Mouse (Mus musculus) midbrain, embryonic 16.5 days (tissue): ENCODE data around the gene Sfr1. TPM values are rescaled to one million over a fixed set of nuclear protein-coding genes. Genes with fewer than 3 reads are reported as not detected.

Source experiments
- ATAC-seq: fragments of 200-750 bp; cut with Nextera tagmentation; 2 replicates; pipeline ENCODE4 v1.8.0; 2017; ENCODE audit warnings: moderate TSS enrichment
- H3K27ac ChIP-seq: fragments of 300-500 bp; sonication (generic); 2 replicates; pipeline ENCODE4 v1.5.1; 2014; ENCODE audit warnings: mild to moderate bottlenecking, low read length, mixed read lengths
- H3K27me3 ChIP-seq: fragments of 300-500 bp; sonication (generic); 2 replicates; pipeline ENCODE4 v1.6.1; 2014; ENCODE audit warnings: low read depth, low read length, mixed read lengths; ENCODE audit not compliant: control insufficient read depth, insufficient read depth
- H3K36me3 ChIP-seq: fragments of 300-500 bp; sonication (generic); 2 replicates; pipeline ENCODE4 v1.6.1; 2014; ENCODE audit warnings: mild to moderate bottlenecking, low read length, moderate library complexity, mixed read lengths; ENCODE audit not compliant: control insufficient read depth, insufficient read depth
- H3K4me1 ChIP-seq: fragments of 300-500 bp; sonication (generic); 2 replicates; pipeline ENCODE4 v1.6.1; 2014; ENCODE audit warnings: mild to moderate bottlenecking, low read length, mixed read lengths; ENCODE audit not compliant: control insufficient read depth, insufficient read depth
- H3K4me2 ChIP-seq: fragments of 300-500 bp; sonication (generic); 2 replicates; pipeline ENCODE4 v1.6.1; 2014; ENCODE audit warnings: mild to moderate bottlenecking, low read length, mixed read lengths
- H3K4me3 ChIP-seq: fragments of 300-500 bp; sonication (generic); 2 replicates; pipeline ENCODE4 v1.5.1; 2014; ENCODE audit warnings: low read depth, mild to moderate bottlenecking, low read length, moderate library complexity, mixed read lengths
- H3K9ac ChIP-seq: fragments of 300-500 bp; sonication (generic); 2 replicates; pipeline ENCODE4 v1.6.1; 2014; ENCODE audit warnings: low read depth, low read length, mixed read lengths
- H3K9me3 ChIP-seq: fragments of 300-500 bp; sonication (generic); replicated peaks from 2 replicates; pipeline ENCODE4 v1.6.1; 2014; ENCODE audit warnings: mild to moderate bottlenecking, low read length, mixed read lengths; ENCODE audit not compliant: control insufficient read depth, poor library complexity, severe bottlenecking
- WGBS: fragments of 180-500 bp; shearing (Covaris S2); extraction: QIAGEN DNeasy Blood & Tissue Kit; methylation state at CpG from one replicate; pipeline ENCODE4 v1.1.7; 2014; 5-methylcytosine and 5-hydroxymethylcytosine counted together
- polyA plus RNA-seq: library from polyadenylated mRNA; unstranded; fragments of >200 nt; fragmentation: Nextera tagmentation; extraction: Ambion mirVana; gene quantifications from 2 replicates; pipeline ENCODE4 v1.2.1, GENCODE M21; 2015

The Sfr1 gene
- polyA plus RNA-seq = 156 and 157 TPM in 2 replicates

DNA sequence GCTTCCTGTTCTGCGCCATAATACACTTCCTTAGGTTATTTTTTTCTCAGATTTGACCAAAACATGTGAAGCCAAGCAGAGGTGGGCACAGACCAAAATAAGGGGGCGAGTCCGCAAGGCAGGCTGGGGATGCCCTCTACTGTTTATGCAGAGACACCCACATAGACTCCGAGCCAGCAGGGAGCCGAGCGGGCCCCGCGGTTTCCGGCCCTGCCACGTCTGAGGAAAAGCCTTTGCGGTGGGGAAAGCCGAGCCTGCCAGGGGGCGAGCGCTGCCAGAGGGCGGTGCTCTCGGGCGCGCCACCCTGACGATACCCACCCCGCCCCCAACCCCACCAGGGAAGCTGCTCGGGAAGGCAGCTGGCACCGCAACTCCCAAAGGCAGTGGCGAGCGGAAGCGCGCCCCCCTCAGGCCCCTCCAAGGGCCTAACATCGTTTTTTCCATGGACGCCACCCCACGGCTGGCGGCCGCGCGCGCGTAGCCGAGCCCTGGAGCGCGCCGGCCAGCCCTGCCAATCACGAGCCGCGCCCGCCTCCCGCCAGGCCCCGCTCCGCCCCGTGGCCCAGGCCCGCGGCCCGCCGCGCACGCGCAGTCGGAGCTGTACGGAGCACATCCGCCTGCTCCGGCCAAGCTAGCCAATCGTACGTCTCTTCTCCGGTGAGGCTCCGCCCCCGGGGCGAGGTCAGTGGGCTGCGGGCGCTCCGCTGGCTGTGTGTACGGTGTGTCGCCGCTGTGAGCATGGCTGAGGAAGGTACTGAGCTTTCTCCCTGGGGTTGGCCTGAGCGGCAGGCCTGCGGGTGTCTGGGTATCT, at the start of gene Sfr1:
Gene Sfr1 (plus strand): TSS at position 612 of the 811 bp plus-strand sequence.
- peak; percentile 98 for ATAC-seq
- 0% methylated on average over 69 of the region's 72 CpGs for WGBS
- H3K4me3 ChIP-seq = peak within 1 kb of the TSS; percentile 83
- H3K9me3 ChIP-seq = no peaks in the 10 kb centered on the region
- peaks cover 23% of the 10 kb centered on the region for H3K36me3 ChIP-seq
- H3K27me3 ChIP-seq = no peaks in the 10 kb centered on the region
- H3K27ac ChIP-seq = peak within 1 kb of the TSS; percentile 96
- H3K9ac ChIP-seq = peak within 1 kb of the TSS; percentile 78
- H3K4me1 ChIP-seq = peaks cover 9% of the 10 kb centered on the region; the same call in 1 of the 2 replicates
- H3K4me2 ChIP-seq = peak within 1 kb of the TSS; percentile 72

DNA sequence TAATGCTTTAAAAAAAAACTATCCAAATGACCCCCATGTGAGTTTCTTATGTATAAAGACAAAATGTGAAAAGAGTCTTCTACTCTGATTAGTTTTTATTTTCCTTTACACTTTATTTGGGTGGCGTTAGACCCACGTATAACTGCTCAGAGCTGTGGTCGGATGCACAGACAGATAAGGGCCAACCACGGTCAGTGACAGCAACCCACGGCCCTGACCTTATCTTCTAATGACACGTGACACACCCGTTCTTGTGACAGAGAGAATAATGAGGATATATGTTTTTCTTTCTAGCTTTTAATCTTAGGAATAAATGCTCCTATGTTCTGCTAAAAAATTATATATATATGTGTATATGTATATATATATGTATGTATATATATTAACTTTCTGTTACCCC, 41.9 kb upstream of the Sfr1 start:
- no peaks in the 10 kb centered on the region for H3K9me3 ChIP-seq
- ATAC-seq = no peak
- 95% methylated on average over 7 of the region's 7 CpGs for WGBS
- no peaks in the 10 kb centered on the region for H3K4me1 ChIP-seq
- H3K27me3 ChIP-seq = no peaks in the 10 kb centered on the region
- no peak overlapping the region for H3K9ac ChIP-seq
- H3K36me3 ChIP-seq = no peaks in the 10 kb centered on the region
- H3K4me2 ChIP-seq = no peak overlapping the region
- H3K27ac ChIP-seq = no peak overlapping the region
- no peak overlapping the region for H3K4me3 ChIP-seq

DNA sequence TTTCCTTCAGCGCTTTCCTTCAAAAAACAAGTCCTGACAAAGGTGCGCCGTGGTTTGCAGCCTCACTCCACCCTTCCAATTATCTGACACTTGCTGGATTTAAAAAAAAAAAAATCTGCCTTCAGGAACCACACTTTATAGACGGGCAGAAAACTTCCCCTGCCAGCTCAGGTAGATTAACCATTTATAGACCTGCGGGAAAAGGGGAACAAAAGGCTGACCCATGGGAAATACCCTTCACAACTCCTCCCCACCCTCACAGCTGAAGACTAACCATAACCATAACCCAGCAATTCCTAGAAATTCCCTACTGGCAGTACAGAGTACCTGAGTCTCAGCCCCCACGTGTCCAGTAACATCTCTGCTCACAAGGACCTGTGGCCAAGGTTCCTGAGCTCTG, 39.5 kb upstream of the Sfr1 start, which contains the start of gene Col17a1:
Gene Col17a1 (minus strand): TSS at position 101 of the 400 bp plus-strand sequence.
- Histone ChIP-seq H3K9ac (no peak within 1 kb of the TSS), H3K9me3 (no peaks in the 10 kb centered on the region), H3K27me3 (no peaks in the 10 kb centered on the region), H3K4me1 (no peaks in the 10 kb centered on the region), H3K4me3 (no peak within 1 kb of the TSS), H3K27ac (no peak within 1 kb of the TSS), H3K36me3 (no peaks in the 10 kb centered on the region), H3K4me2 (no peak within 1 kb of the TSS)
- 78% methylated on average over 6 of the region's 6 CpGs for WGBS
- ATAC-seq = no peak

DNA sequence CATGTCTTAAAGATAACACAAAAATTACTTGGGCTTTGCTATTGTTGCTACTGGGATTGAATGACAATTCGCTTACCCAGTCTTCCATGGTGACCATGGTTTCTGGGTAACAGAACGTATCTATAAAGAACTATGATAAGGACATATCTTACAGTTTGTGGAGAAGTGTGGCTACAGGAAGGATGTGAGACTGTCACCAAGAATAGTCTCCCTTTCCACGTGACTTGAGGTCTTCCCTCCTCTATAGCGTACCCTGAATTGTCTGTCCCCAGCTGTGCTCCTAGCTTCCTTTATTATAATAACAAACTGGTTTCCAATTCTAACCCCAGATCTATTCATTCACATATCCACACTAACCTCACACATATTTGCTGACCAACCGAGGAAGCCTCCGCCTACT, 35.8 kb upstream of the Sfr1 start:
- ATAC-seq = no peak
- Histone ChIP-seq H3K4me2 (no peak overlapping the region), H3K4me3 (no peak overlapping the region), H3K36me3 (no peaks in the 10 kb centered on the region), H3K27me3 (no peaks in the 10 kb centered on the region), H3K27ac (no peak overlapping the region), H3K9ac (no peak overlapping the region), H3K9me3 (no peaks in the 10 kb centered on the region), H3K4me1 (no peaks in the 10 kb centered on the region)
- 93% methylated on average over 6 of the region's 6 CpGs for WGBS

DNA sequence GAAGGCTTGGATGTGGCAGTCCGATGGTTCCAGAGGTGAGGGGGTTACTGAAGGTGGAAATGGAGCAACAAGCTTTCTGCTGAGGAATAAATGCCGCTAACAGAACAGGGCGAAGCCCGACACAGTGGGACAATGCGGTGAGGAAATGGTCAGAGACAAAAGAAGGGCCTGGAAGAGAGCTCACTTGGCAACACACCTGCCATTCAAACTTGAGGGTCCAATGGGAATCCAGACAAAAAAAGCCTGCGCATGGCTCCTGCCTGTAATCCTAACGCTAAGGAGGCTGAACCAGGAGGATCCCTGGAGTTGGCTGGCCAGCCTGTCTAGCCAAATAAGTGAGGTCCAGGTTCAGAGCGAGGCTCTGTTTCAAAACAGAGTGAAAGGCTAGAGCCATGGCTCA, 35.1 kb upstream of the Sfr1 start:
- Histone ChIP-seq H3K4me2 (no peak overlapping the region), H3K27me3 (no peaks in the 10 kb centered on the region), H3K4me1 (no peaks in the 10 kb centered on the region), H3K9me3 (no peaks in the 10 kb centered on the region), H3K36me3 (no peaks in the 10 kb centered on the region), H3K27ac (no peak overlapping the region), H3K4me3 (no peak overlapping the region), H3K9ac (no peak overlapping the region)
- WGBS = 97% methylated on average over 8 of the region's 8 CpGs
- ATAC-seq = no peak

DNA sequence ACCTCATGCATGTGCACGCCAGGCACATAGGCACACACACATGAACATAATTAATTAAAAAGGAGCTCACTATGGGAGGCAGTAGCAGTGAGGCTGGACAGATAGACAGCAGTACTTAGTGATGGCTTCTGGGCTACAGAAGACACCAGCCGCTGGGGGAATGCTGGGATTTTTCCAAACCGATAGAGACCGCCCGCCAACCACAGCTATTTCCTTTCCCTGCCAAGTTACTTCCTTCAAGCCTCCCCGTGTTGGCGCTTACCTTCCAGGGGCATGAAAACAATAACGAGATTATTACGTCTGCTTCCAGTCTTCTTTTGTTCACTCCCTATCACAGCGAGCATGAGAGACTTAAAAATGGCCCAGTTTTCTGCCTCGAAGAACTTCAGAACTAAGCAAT, 34.4 kb upstream of the Sfr1 start:
- no peak for ATAC-seq
- H3K27ac ChIP-seq = no peak overlapping the region
- no peak overlapping the region for H3K9ac ChIP-seq
- no peaks in the 10 kb centered on the region for H3K9me3 ChIP-seq
- H3K36me3 ChIP-seq = no peaks in the 10 kb centered on the region
- H3K4me3 ChIP-seq = no peak overlapping the region
- WGBS = 66% methylated on average over 11 of the region's 11 CpGs
- no peaks in the 10 kb centered on the region for H3K27me3 ChIP-seq
- no peak overlapping the region for H3K4me2 ChIP-seq
- no peaks in the 10 kb centered on the region for H3K4me1 ChIP-seq

DNA sequence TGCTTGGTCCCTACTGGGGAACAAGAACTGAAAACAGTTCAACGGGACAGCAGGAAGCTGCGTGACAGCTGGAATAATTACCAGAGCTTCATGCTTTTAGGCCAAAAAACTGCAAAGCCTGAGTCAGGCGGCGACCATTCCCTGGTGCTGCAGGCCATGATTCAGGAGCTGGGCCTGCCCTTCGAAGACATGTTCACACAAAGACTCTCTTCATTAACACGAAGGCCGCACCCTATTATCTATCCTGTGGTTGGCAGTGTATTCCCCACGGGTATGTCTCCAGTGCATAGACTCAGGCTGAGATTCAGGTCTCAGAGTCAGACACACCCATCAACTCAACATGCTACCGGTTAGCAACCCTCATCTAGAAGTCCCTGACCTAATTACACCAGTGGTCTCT, 33.2 kb upstream of the Sfr1 start:
- no peaks in the 10 kb centered on the region for H3K9me3 ChIP-seq
- no peaks in the 10 kb centered on the region for H3K36me3 ChIP-seq
- no peak overlapping the region for H3K4me3 ChIP-seq
- H3K4me1 ChIP-seq = no peaks in the 10 kb centered on the region
- H3K4me2 ChIP-seq = no peak overlapping the region
- ATAC-seq = no peak
- WGBS = 85% methylated on average over 9 of the region's 9 CpGs
- no peak overlapping the region for H3K27ac ChIP-seq
- no peaks in the 10 kb centered on the region for H3K27me3 ChIP-seq
- H3K9ac ChIP-seq = no peak overlapping the region

DNA sequence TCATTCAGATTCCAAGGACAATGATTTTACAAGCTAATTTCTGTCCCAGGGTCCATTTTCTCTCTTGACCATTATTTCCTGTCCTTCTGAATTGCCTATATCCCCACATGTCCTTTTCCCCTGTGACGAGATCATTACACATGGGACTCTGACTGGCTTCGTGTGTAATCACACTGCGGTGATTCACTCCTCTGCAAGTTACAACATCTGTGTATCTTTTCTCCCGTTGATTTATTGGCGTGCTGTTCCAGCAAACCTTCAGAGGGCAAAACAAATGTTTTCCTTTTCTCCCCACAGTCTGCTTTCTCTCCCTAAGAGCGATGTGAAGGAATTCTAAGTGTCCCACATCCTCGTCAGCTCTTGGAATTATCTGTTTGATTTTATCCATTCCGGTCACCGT, 31.7 kb upstream of the Sfr1 start:
- Histone ChIP-seq H3K9ac (no peak overlapping the region), H3K4me1 (no peaks in the 10 kb centered on the region), H3K27me3 (no peaks in the 10 kb centered on the region), H3K27ac (no peak overlapping the region), H3K36me3 (no peaks in the 10 kb centered on the region), H3K9me3 (no peaks in the 10 kb centered on the region), H3K4me2 (no peak overlapping the region), H3K4me3 (no peak overlapping the region)
- ATAC-seq = no peak
- 80% methylated on average over 9 of the region's 9 CpGs for WGBS

DNA sequence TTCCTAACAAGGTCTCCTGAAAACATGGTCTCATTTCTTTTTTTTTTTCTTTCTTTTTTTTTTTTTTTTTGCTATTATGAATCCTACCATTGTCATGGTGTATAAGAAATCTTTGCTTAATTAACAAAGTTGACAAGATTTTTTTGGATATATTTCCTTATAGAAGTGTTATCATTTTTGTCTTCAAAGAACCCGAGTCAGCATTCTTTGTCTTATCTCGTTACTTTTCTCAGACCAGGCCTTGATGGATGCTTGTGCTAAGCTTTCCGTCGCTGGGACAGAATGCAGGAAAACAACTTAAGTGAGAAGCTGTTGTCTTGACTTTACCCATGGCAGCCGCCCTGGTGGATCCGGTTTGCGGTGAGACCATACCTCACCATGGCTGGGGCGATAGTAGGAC, 31.0 kb upstream of the Sfr1 start:
- no peaks in the 10 kb centered on the region for H3K9me3 ChIP-seq
- no peak overlapping the region for H3K27ac ChIP-seq
- H3K4me1 ChIP-seq = no peaks in the 10 kb centered on the region

More for the DNA sequence above, 31.0 kb upstream of the Sfr1 start:
- H3K4me2 ChIP-seq = no peak overlapping the region
- 64% methylated on average over 8 of the region's 8 CpGs for WGBS
- H3K36me3 ChIP-seq = no peaks in the 10 kb centered on the region
- no peak for ATAC-seq
- no peak overlapping the region for H3K9ac ChIP-seq
- no peak overlapping the region for H3K4me3 ChIP-seq
- no peaks in the 10 kb centered on the region for H3K27me3 ChIP-seq
